Mouse (Mus musculus): ENCODE measurements around the gene Dtx3l. TPM values are rescaled to one million over a fixed set of nuclear protein-coding genes. Genes with fewer than 3 reads are reported as not detected.
"Not testable (repeated sequence)": the region's sequence is repeated elsewhere in the genome, so short reads cannot be mapped to it uniquely, and the experiment has no call there.

Gene Dtx3l
- 3.1 and 4.1 TPM in 2 replicates for polyA plus RNA-seq (2014; fragmentation: Nextera tagmentation; extraction: Ambion mirVana)

DNA sequence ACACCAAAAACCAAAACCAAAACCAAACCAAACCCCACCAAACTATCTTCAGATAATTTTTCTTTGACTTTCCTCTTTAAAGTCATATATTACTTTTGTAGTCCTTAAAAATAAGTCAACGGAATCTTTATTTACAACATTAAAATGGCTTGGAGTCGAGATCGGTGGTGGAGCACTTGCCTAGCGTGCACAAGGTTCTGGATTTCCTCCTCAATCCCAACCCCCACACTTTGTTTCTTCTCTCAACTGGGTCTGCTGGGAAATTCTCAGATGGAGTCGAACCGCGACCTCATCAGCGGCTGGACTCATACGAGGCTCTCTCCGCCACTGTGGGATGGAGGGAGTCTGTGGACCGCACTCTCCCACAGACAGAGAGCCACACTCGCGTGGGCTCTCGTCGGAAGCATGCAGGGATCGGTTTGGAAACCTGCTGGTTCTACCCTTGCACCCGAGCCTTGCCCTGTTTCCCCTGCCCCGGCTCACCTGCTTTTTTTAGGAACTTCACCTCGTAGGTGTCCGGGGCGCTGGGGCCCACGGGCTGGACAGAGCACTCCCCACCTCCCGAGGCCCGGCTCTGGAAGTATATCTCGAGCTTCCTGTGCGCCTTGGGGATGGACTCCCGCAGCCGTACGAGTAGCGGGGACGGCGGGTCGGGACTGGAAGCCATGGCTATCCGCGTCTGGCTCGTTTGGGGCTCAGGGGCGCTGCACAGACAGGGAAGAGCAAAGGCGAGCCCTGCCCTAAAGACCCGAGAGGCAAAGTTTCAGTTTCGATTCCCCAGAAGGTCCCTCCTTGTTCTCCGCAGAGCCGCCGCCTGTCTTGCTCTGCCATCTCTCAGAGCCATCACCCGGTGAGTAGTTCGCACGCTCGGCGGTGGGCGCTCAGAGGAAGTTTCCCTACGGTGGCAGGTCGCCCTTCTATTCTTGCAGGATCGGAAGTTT lies at the start of gene Dtx3l, which contains the start of gene Parp9:
Dtx3l (minus strand) TSS at position 941 of the 941 bp plus-strand sequence.
Parp9 (plus strand) TSS at position 260 of the 941 bp plus-strand sequence.
- peak; percentile 69 for DNase-seq (ENCODE audit: low spot score)
- 1% methylated on average over 52 of the region's 52 CpGs for WGBS
- ATAC-seq (ENCODE audit: insufficient number of reproducible peaks, low FRiP score, low TSS enrichment, low read depth) = no peak

DNA sequence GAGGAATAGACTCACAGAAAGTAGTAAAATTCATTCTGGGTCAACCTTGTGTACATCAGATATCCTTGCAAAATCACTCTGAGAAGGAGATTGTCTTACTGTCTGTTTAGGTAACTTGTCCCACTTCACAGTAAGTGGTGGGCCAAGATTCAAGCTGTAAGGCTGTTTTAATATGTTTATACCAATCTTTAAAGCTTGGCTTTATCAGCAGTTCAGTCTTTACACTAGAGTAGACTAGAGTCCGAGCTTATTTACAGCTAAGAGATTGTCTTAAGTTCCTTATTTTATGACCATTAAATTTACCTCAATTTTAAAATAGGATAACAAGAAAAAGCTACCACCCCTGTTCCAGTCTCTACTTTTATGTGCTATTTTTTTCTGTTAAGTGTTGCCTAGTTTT lies 49.0 kb upstream of the Dtx3l start:
- H3K9me3 ChIP-seq (ENCODE audit: control insufficient read depth, low read length) = no peaks in the 10 kb centered on the region
- no peak overlapping the region for H3K4me2 ChIP-seq (ENCODE audit: low read depth, severe bottlenecking)
- no peak for ATAC-seq (ENCODE audit: insufficient number of reproducible peaks, low FRiP score, low TSS enrichment, low read depth)
- H3K36me3 ChIP-seq (ENCODE audit: control insufficient read depth, insufficient read depth, low read length) = no peaks in the 10 kb centered on the region
- no peaks in the 10 kb centered on the region for H3K27me3 ChIP-seq (ENCODE audit: control insufficient read depth, insufficient read depth, low read length)
- H3K9ac ChIP-seq (ENCODE audit: low read length) = no peak overlapping the region
- H3K27ac ChIP-seq (replicated peaks; ENCODE audit: low read depth, low read length) = no peak overlapping the region
- H3K4me1 ChIP-seq (ENCODE audit: control insufficient read depth, insufficient read depth, low read length) = no peaks in the 10 kb centered on the region
- DNase-seq (ENCODE audit: low spot score) = no peak
- H3K4me3 ChIP-seq (ENCODE audit: low read depth, low read length) = no peak overlapping the region
- 84% methylated on average over 1 of the region's 1 CpGs for WGBS

More for the DNA sequence above, at the start of gene Dtx3l, which contains the start of gene Parp9:
- Histone ChIP-seq H3K4me3 (ENCODE audit: low read depth, low read length) (peak within 1 kb of the TSS; percentile 59), H3K27me3 (ENCODE audit: control insufficient read depth, insufficient read depth, low read length) (no peaks in the 10 kb centered on the region), H3K9ac (ENCODE audit: low read length) (peak within 1 kb of the TSS; percentile 71), H3K36me3 (ENCODE audit: control insufficient read depth, insufficient read depth, low read length) (no peaks in the 10 kb centered on the region), H3K4me1 (ENCODE audit: control insufficient read depth, insufficient read depth, low read length) (no peaks in the 10 kb centered on the region), H3K27ac (replicated peaks; ENCODE audit: low read depth, low read length) (no peak within 1 kb of the TSS), H3K9me3 (ENCODE audit: control insufficient read depth, low read length) (no peaks in the 10 kb centered on the region), H3K4me2 (ENCODE audit: low read depth, severe bottlenecking) (peak within 1 kb of the TSS; percentile 80)

DNA sequence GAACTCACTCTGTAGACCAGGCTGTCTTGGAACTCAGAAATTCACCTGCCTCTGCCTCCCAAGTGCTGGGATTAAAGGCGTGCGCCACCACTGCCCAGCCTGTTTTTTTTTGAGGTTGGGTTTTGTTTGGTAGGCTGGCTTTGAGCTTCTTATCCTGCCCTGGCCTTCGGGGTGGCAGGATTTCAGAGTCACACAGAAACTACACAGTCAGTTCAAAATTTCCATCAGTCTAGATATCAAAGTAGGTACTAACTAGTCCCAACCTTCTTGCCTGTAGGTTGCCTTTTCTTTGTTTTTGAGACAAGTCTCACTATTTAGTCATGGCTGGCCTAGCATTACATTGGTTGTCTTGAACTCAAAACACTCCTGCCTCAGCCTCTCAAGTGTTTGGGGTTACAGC lies 45.5 kb upstream of the Dtx3l start:
- Histone ChIP-seq H3K9ac (ENCODE audit: low read length) (no peak overlapping the region), H3K27me3 (ENCODE audit: control insufficient read depth, insufficient read depth, low read length) (no peaks in the 10 kb centered on the region), H3K4me3 (ENCODE audit: low read depth, low read length) (peak overlapping the region; percentile 74)

DNA sequence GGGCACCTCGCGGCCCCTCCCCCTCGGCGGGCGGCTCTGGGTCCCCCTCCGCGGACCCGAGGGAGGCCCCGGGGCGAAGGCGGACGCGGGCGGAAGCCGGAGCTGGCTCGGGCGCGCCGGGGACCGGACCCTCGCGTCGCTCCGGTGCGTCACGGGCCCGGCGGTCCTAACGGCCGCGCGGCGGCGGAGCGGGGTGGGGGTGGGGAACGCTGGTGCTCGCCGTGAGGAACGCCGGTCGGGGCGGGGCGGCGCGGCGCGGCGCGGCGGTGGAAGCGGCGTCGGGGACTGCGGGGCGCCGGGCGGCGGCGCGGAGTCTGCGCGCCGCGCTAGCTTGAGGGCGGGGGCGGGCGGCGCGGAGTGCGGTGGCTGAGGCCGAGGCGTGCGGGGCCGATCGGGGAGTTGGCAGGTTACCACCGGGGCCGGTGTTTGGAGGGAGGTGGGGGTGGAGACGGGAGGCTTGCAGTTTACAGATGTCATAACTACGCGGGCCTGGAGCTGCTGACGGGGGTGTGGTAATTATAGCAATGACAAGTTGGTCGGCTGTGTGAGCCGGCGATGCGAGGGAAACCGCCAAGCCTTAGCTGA lies 44.7 kb upstream of the Dtx3l start:
- H3K9me3 ChIP-seq (ENCODE audit: control insufficient read depth, low read length) = no peaks in the 10 kb centered on the region
- ATAC-seq (ENCODE audit: insufficient number of reproducible peaks, low FRiP score, low TSS enrichment, low read depth) (peak; percentile 37), DNase-seq (ENCODE audit: low spot score) (peak; percentile 53)
- no peaks in the 10 kb centered on the region for H3K36me3 ChIP-seq (ENCODE audit: control insufficient read depth, insufficient read depth, low read length)
- WGBS = under 1% methylated on average over 24 of the region's 86 CpGs
- peak overlapping the region; percentile 74 for H3K4me3 ChIP-seq (ENCODE audit: low read depth, low read length)
- H3K4me1 ChIP-seq (ENCODE audit: control insufficient read depth, insufficient read depth, low read length) = no peaks in the 10 kb centered on the region
- H3K27ac ChIP-seq (replicated peaks; ENCODE audit: low read depth, low read length) = peak overlapping the region; percentile 97
- no peaks in the 10 kb centered on the region for H3K27me3 ChIP-seq (ENCODE audit: control insufficient read depth, insufficient read depth, low read length)
- peak overlapping the region; percentile 92 for H3K9ac ChIP-seq (ENCODE audit: low read length)
- peak overlapping the region; percentile 68 for H3K4me2 ChIP-seq (ENCODE audit: low read depth, severe bottlenecking)

More for the DNA sequence above, 45.5 kb upstream of the Dtx3l start:
- Histone ChIP-seq H3K36me3 (ENCODE audit: control insufficient read depth, insufficient read depth, low read length) (no peaks in the 10 kb centered on the region), H3K27ac (replicated peaks; ENCODE audit: low read depth, low read length) (no peak overlapping the region), H3K9me3 (ENCODE audit: control insufficient read depth, low read length) (no peaks in the 10 kb centered on the region), H3K4me1 (ENCODE audit: control insufficient read depth, insufficient read depth, low read length) (no peaks in the 10 kb centered on the region), H3K4me2 (ENCODE audit: low read depth, severe bottlenecking) (peak overlapping the region; percentile 68)
- ATAC-seq (ENCODE audit: insufficient number of reproducible peaks, low FRiP score, low TSS enrichment, low read depth) = no peak
- no peak for DNase-seq (ENCODE audit: low spot score)
- 69% methylated on average over 3 of the region's 3 CpGs for WGBS

- no peaks in the 10 kb centered on the region for H3K27me3 ChIP-seq (ENCODE audit: control insufficient read depth, insufficient read depth, low read length)
Measured at GRCm38 (mm10) chr16:35982902-35983516, 44.1 kb upstream of the Dtx3l start.

GRCm38 (mm10) chr16:35982506-35982901 lies 43.6 kb upstream of the Dtx3l start:
- WGBS = 6% methylated on average over 15 of the region's 15 CpGs
- no peak for DNase-seq (ENCODE audit: low spot score)
- Histone ChIP-seq H3K27ac (replicated peaks; ENCODE audit: low read depth, low read length) (no peak overlapping the region), H3K9me3 (ENCODE audit: control insufficient read depth, low read length) (no peaks in the 10 kb centered on the region), H3K4me3 (ENCODE audit: low read depth, low read length) (peak overlapping the region; percentile 74), H3K4me1 (ENCODE audit: control insufficient read depth, insufficient read depth, low read length) (no peaks in the 10 kb centered on the region), H3K27me3 (ENCODE audit: control insufficient read depth, insufficient read depth, low read length) (no peaks in the 10 kb centered on the region), H3K36me3 (ENCODE audit: control insufficient read depth, insufficient read depth, low read length) (no peaks in the 10 kb centered on the region), H3K4me2 (ENCODE audit: low read depth, severe bottlenecking) (peak overlapping the region; percentile 68), H3K9ac (ENCODE audit: low read length) (peak overlapping the region; percentile 35; the same call in 1 of the 2 replicates)
- peak; percentile 12; the same call in 1 of the 2 replicates for ATAC-seq (ENCODE audit: insufficient number of reproducible peaks, low FRiP score, low TSS enrichment, low read depth)

More at GRCm38 (mm10) chr16:35982902-35983516, 44.1 kb upstream of the Dtx3l start:
- Histone ChIP-seq H3K4me1 (ENCODE audit: control insufficient read depth, insufficient read depth, low read length) (no peaks in the 10 kb centered on the region), H3K9me3 (ENCODE audit: control insufficient read depth, low read length) (no peaks in the 10 kb centered on the region), H3K36me3 (ENCODE audit: control insufficient read depth, insufficient read depth, low read length) (no peaks in the 10 kb centered on the region), H3K9ac (ENCODE audit: low read length) (peak overlapping the region; percentile 92), H3K4me3 (ENCODE audit: low read depth, low read length) (peak overlapping the region; percentile 74), H3K27ac (replicated peaks; ENCODE audit: low read depth, low read length) (peak overlapping the region; percentile 97), H3K4me2 (ENCODE audit: low read depth, severe bottlenecking) (peak overlapping the region; percentile 68)
- under 1% methylated on average over 43 of the region's 54 CpGs for WGBS
- ATAC-seq (ENCODE audit: insufficient number of reproducible peaks, low FRiP score, low TSS enrichment, low read depth) (peak; percentile 90), DNase-seq (ENCODE audit: low spot score) (peak; percentile 90)

DNA sequence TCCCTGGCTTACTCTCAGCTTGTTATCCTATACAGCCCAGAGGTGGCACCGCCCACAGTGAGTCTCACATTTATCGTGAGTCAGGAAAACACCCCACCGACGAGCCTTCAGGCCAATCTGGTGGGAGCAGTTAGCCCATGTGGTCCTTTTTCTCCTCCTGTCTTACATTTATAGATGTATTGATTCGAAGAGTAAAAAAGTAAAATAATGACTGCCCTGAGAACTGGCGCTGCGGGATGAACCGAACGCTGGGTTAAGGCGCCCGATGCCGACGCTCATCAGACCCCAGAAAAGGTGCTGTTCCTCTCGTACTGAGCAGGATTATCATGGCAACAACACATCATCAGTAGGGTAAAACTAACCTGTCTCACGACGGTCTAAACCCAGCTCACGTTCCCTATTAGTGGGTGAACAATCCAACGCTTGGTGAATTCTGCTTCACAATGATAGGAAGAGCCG lies 42.4 kb upstream of the Dtx3l start:
- Histone ChIP-seq H3K4me2 (ENCODE audit: low read depth, severe bottlenecking) (no peak overlapping the region), H3K27ac (replicated peaks; ENCODE audit: low read depth, low read length) (no peak overlapping the region), H3K9me3 (ENCODE audit: control insufficient read depth, low read length) (no peaks in the 10 kb centered on the region), H3K9ac (ENCODE audit: low read length) (no peak overlapping the region), H3K4me1 (ENCODE audit: control insufficient read depth, insufficient read depth, low read length) (no peaks in the 10 kb centered on the region), H3K36me3 (ENCODE audit: control insufficient read depth, insufficient read depth, low read length) (no peaks in the 10 kb centered on the region), H3K4me3 (ENCODE audit: low read depth, low read length) (no peak overlapping the region), H3K27me3 (ENCODE audit: control insufficient read depth, insufficient read depth, low read length) (no peaks in the 10 kb centered on the region)
- whole genome bisulfite sequencing = 51% methylated on average over 19 of the region's 19 CpGs
- ATAC-seq (ENCODE audit: insufficient number of reproducible peaks, low FRiP score, low TSS enrichment, low read depth) (peak; percentile 96), DNase-seq (ENCODE audit: low spot score) (peak; percentile 100)

DNA sequence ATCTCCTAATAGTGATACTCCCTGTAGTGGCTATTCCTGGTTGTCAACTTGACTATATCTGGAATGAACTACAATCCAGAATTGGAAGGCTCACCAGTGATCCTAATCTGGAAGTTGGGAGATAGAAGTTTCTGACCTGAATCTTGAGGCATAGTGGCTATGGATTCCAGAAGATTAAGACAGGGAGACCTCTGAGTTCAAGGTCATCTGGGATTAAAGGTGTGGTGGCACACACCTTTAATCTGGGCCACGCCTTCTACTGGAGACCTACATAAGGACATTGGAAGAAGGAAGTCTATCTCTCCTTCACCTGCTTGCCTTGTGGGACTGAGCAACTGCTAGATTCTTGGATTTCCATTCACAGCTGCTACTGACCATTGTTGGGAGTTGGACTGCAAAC lies 39.5 kb upstream of the Dtx3l start, which contains the start of gene Kpna1:
Kpna1 (plus strand) TSS at position 301 of the 400 bp plus-strand sequence.
- not testable (repeated sequence) for H3K36me3 ChIP-seq (ENCODE audit: control insufficient read depth, insufficient read depth, low read length); H3K9me3 ChIP-seq (ENCODE audit: control insufficient read depth, low read length); H3K27ac ChIP-seq (replicated peaks; ENCODE audit: low read depth, low read length); H3K4me2 ChIP-seq (ENCODE audit: low read depth, severe bottlenecking); H3K4me3 ChIP-seq (ENCODE audit: low read depth, low read length); ATAC-seq (ENCODE audit: insufficient number of reproducible peaks, low FRiP score, low TSS enrichment, low read depth); H3K4me1 ChIP-seq (ENCODE audit: control insufficient read depth, insufficient read depth, low read length); DNase-seq (ENCODE audit: low spot score); H3K9ac ChIP-seq (ENCODE audit: low read length); H3K27me3 ChIP-seq (ENCODE audit: control insufficient read depth, insufficient read depth, low read length)
- 76% methylated on average over 1 of the region's 1 CpGs for WGBS
